Mouse (Mus musculus) lung, postnatal 4 days (tissue): ENCODE results near the gene Slc50a1.

Experiments used
- DNase-seq, 2 experiments: peaks; one replicate each; pipeline ENCODE4 v3.0.0; 2021

Slc50a1 gene

DNA sequence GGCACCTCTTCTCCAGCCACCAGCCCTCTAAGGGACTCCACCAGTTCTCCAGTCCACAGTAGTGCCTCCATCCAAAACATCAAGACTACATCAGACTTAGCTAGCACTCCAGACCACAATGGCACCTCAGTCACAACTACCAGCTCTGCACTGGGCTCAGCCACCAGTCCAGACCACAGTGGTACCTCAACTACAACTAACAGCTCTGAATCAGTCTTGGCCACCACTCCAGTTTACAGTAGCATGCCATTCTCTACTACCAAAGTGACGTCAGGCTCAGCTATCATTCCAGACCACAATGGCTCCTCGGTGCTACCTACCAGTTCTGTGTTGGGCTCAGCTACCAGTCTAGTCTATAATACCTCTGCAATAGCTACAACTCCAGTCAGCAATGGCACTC lies 39.8 kb downstream of the Slc50a1 start:
- DNase-seq = no peak

DNA sequence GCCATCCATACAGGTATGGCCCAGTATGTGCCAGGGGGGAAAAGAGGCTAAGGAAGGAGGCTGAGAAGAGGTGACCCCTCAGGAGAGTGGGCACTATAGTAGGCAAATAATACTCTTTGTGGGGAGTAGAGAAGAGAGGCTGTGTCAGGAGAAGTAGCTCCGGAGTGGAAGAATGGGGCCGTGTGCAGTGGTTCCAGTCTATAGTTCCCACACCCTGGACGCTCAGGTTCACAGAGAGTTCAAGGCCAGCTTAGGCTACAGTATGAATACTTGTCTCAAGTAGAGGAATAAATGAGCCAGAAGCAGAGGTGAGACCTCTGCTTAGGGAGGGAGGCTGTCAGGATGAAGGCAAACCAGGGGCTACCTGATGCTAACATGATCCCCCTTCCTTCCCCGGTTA lies 41.1 kb downstream of the Slc50a1 start:
- no peak for DNase-seq

DNA sequence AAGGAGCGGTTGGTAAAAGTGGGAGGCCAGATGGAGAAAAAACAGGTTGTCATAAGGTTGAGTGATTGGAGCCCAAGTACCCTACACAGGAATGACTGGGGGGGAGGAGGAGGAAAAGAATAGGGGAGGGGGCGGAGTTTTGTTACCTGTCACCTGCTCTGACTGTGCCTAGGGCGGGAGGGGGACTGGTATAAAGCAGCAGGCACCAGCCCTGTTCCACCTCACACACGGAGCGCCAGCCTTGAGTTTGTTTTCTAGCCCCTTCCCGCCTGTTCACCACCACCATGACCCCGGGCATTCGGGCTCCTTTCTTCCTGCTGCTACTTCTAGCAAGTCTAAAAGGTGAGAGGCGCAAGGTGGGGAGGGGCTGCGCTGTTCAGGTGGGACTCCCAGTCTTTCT lies 41.5 kb downstream of the Slc50a1 start, which contains the start of gene Muc1:
Muc1 (plus strand) TSS at position 222 of the 400 bp plus-strand sequence.
- peak; percentile 60 to 76 for DNase-seq

DNA sequence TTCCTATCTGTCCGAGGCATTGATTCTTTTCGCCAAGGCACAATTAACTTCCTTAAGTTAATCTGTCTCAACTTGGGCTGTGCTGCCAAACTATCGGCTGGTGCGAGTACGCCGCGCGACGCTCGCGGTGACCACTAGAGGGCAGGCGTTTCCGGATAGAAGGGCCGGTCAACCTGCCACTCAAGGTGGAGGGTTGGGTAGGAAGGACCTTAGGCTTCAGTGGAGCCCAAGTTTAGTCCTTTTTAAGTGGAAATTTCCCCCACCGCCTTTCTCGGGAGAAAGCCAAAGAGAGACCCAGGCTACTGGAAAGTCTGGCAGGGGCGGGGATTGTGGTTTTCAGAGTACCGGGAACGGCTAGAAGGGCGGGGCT lies 42.2 kb downstream of the Slc50a1 start:
- peak; percentile 90 to 93 for DNase-seq

DNA sequence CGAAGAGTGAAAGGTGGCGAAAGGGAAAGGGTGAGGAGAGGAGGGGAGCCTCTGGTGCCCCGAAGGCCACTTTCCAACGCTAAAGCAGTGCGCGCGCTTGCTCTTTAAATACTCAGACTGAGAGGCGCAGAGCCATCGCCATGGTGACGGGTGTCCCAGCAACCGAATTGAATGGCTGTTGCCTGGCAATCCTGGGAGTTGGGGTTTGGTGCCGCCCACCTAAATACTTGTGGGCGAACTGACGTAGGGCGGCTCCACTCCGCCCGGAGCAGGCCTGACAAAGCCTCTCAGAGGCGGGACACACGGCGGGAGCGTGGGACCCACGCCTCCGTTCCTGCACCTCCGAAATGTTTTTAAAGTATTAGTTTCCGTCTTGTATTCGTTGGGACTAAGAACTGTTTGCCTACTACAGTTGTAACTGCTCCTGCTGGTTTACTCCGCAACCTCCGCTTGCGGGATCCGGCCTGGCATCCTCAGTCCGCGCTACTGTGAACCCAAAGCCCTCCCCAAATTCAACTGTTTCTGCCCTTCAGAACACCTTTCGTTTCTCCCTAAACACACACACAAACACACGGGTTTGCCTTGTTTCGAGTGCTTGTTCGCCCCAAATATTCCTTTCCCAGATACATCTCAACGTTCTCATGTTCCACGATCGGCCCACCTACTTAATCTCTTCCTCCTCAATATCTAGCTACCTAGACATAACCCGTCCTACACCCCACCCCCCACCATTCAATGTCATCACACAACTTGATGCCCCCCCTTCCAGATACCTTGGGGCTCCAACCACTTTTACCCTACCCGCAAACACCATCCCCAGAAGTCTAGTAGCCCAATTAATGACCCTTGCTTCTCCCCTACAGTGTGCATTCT lies 42.8 kb downstream of the Slc50a1 start:
- DNase-seq = peak; percentile 91 to 95

DNA sequence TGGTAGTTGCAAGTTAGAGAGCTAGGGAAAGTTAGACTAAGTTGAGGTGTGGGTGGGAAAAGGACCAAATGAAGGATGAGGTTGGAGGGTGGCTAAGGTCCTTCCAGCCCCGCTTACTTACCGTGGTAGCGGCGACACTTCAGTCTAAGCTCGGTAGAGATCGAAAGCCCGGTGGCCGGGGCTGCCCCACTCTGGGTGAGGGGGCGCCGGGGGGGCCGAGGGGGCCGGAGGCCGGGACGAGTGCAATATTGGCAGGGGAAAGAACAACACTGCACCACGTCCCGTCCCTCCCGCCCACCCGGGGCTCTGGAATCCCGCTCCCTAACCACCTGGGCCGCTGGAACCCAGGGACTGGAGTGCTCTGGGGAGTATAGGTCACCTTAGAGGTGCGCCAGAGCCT lies 43.5 kb downstream of the Slc50a1 start, which contains the start of gene Mtx1:
Mtx1 (minus strand) TSS at position 189 of the 400 bp plus-strand sequence.
- DNase-seq = no peak

DNA sequence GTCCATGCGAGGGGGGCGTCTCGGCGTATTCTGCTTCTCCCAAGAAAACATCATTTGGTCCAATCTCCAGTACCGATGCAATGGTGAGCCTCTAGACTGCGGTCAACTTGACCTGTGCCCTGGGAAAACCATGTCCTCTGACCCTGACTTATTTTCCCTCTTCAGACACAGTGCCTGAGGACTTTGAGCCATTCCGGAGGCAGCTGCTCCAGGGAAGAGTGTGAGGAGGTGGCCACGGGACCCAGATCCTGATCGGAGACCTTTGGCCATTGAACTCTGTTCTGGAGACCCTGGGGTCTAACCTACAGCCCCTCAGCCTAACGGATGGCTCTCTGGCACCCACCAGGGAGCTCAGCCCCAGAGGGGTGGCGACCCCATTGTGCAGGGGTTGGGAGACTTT lies 44.0 kb downstream of the Slc50a1 start:
- peak in 1 of 2 experiments; percentile 21 for DNase-seq

DNA sequence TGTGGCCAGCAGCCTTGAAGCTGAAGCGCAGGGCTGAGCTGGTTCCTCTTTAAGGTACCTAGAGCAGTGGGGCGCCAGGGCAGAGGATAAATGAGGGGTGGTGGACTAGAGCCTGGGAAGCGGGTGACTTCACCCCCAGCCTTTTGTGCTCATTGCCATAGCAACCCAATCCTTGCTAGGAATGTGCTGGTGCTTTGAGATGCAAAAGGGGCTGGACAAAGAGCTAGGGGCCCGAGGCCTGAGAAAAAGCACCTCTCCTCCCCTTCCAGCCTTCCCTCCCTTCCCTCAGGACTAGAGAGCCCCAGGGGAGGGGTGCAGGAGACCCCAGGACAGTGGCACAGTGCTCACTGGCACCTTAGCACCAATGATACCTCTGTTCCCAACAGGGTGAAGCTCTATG lies 44.5 kb downstream of the Slc50a1 start:
- DNase-seq = peak in 1 of 2 experiments; percentile 19

DNA sequence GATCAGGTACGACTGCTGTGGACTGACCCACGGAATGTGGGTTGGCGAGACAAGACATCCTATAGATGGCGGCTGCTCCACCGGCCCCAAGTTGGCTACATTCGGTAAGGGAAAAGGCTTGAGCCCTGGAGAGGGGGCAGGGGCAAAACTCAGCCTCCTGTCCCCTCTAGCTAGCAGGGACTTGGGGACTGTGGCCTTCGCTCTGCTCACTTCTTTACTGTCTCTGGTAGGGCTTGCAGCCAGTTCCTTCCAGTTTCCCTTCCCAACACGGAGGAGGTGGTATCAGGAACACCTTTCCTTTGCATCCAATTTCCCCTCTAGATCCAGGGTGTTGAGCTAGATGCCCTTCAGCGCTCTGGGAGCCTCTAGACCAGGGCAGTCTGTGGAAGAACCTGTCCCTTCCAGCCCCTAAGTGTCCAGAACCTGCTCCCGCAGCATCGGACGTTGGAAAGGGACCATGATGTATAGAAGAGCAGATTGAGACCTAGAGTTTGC lies 45.0 kb downstream of the Slc50a1 start:
- DNase-seq = peak in 1 of 2 experiments; percentile 24

DNA sequence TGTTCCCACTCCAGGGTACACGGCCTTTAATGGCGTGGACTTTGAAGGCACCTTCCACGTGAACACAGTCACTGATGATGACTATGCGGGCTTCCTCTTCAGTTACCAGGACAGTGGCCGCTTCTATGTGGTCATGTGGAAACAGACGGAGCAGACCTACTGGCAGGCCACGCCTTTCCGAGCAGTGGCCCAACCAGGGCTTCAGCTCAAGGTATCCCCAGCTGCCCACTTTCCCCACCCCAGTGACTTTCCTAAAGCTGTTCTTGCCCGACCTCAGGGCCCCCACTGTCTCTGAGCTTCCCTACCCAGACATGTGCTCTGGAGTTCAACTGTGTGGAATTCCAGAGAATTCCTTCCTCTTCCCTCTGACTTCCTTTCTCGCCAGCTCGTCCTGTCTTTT lies 45.6 kb downstream of the Slc50a1 start:
- no peak for DNase-seq

DNA sequence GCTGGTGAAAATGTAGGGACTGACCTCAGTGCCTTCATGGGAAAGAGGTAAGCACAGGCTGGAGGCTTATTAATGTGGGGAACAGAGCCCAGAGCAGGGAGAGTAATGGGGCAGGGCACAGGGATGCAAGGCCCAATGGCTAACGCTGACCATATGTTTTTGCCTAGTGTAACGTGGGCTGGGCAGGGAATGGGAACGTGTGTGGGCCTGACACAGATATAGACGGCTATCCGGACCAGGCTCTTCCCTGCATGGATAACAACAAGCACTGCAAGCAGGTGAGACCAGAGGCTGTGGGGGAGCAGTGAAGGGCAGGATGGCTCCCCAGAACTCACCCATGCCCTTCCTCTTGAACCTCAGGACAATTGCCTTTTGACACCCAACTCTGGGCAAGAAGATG lies 49.2 kb downstream of the Slc50a1 start:
- no peak for DNase-seq

DNA sequence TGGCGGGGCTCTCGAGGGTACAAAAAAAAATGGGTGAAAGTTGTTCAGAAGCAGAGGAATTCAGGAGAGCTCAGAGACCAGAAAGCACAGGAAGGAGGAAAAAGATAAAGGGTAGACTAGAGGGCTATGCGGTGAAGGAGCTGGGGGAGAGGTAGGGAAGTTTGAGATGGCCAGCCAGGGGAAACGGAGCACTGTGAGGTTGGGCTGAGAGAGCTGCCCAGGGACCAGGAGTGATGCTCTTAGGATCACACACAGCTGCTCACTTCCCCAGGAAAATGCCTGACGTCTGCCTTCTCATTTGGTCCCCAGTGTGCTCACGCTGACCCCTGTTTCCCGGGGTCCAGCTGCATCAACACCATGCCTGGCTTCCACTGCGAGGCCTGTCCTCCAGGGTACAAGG lies 50.8 kb downstream of the Slc50a1 start:
- DNase-seq = no peak

DNA sequence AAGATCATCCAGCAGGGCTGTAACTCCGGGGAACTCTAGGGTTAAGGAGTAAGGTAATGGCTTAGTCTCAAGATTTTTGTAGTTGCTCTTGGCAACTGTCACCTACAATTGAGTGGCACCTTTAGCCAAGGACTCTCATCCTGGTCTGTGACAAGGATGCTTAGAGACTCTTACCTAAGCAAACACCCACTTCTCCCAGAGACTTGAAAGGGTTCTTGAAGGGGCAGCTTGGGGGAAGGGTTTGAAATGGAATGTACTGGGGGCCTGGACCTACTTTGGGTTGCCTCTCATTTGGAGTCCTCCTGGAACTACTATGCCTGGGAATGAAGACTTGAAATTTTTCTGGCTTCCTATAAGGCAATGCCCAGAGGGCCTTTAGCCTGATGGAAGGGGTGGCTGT lies 52.1 kb downstream of the Slc50a1 start:
- peak; percentile 55 to 66 for DNase-seq
